Mouse (Mus musculus) MEL (cell line): ENCODE results near the gene Strn. TPM values are rescaled to one million over a fixed set of nuclear protein-coding genes. Genes with fewer than 3 reads are reported as not detected.

Experiments used
- DNase-seq: peaks from one replicate; pipeline ENCODE4 v3.0.0; 2011; ENCODE audit warnings: low read depth, low spot score
- H3K27ac ChIP-seq: 2 replicates; pipeline ENCODE4 v1.5.1; 2012; ENCODE audit warnings: low read depth, mild to moderate bottlenecking, control low read depth, low read length, moderate library complexity; ENCODE audit not compliant: control insufficient read depth
- H3K27me3 ChIP-seq, 2 experiments: fragments of 150-350 bp in 1 of 2; sonication (generic) in 1 of 2; 2 replicates each; pipeline ENCODE4 v1.6.1; 2012; ENCODE audit warnings: low read length in 2 of 2, mild to moderate bottlenecking in 2 of 2, improper control_type of control experiment in 1 of 2, moderate library complexity in 1 of 2; ENCODE audit not compliant: insufficient read depth in 2 of 2, control insufficient read depth in 1 of 2
- H3K36me3 ChIP-seq, 2 experiments: 2 replicates each; pipeline ENCODE4 v1.6.1; 2012 to 2014; ENCODE audit warnings: low read length in 2 of 2, improper control_type of control experiment in 1 of 2, inconsistent platforms in 1 of 2, mild to moderate bottlenecking in 1 of 2; ENCODE audit not compliant: insufficient read depth in 2 of 2, control insufficient read depth in 1 of 2
- H3K4me1 ChIP-seq, 2 experiments: fragments of 150-350 bp in 1 of 2; sonication (generic) in 1 of 2; 2 replicates each; pipeline ENCODE4 v1.6.1; 2012; ENCODE audit warnings: low read length in 2 of 2, improper control_type of control experiment in 1 of 2, mild to moderate bottlenecking in 1 of 2; ENCODE audit not compliant: insufficient read depth in 2 of 2, control insufficient read depth in 1 of 2
- H3K4me3 ChIP-seq, 2 experiments: fragments of 150-350 bp in 1 of 2; sonication (generic) in 1 of 2; 2 replicates each; pipeline ENCODE4 v1.5.1; 2012; ENCODE audit warnings: low read depth in 2 of 2, low read length in 2 of 2, mild to moderate bottlenecking in 2 of 2, moderate library complexity in 2 of 2, control low read depth in 1 of 2, improper control_type of control experiment in 1 of 2; ENCODE audit not compliant: control insufficient read depth in 1 of 2, insufficient read depth in 1 of 2
- H3K79me2 ChIP-seq: 2 replicates; pipeline ENCODE4 v1.6.1; 2012; ENCODE audit warnings: mild to moderate bottlenecking, low read length, moderate library complexity; ENCODE audit not compliant: control insufficient read depth, poor library complexity, insufficient read depth
- H3K9ac ChIP-seq: 2 replicates; pipeline ENCODE4 v1.6.1; 2012; ENCODE audit warnings: low read depth, mild to moderate bottlenecking, control low read depth, low read length, moderate library complexity; ENCODE audit not compliant: control insufficient read depth, poor library complexity, severe bottlenecking
- H3K9me3 ChIP-seq: fragments of 150-350 bp; sonication (generic); replicated peaks from 2 replicates; pipeline ENCODE4 v1.6.1; 2012; ENCODE audit warnings: mild to moderate bottlenecking, low read length, improper control_type of control experiment, moderate library complexity; ENCODE audit not compliant: insufficient read depth
- CTCF ChIP-seq, 3 experiments: IDR thresholded peaks in 2 of 3; conservative IDR thresholded peaks in 1 of 3; 2 replicates each; pipeline ENCODE4 v1.5.1; 2011 to 2012; ENCODE audit warnings: low read length in 3 of 3, low read depth in 2 of 3, mild to moderate bottlenecking in 2 of 3, improper control_type of control experiment in 1 of 3, inconsistent platforms in 1 of 3, mixed read lengths in 1 of 3, moderate library complexity in 1 of 3; ENCODE audit not compliant: control insufficient read depth in 1 of 3, insufficient read depth in 1 of 3, poor library complexity in 1 of 3, severe bottlenecking in 1 of 3
- E2F4 ChIP-seq: IDR thresholded peaks from 2 replicates; pipeline ENCODE4 v1.6.1; 2011; ENCODE audit warnings: low read depth, low read length, improper control_type of control experiment, borderline replicate concordance
- EP300 ChIP-seq, 2 experiments: IDR thresholded peaks; 2 replicates each; pipeline ENCODE4 v1.6.1; 2011; ENCODE audit warnings: improper control_type of control experiment in 2 of 2, low read length in 2 of 2, low read depth in 1 of 2, mild to moderate bottlenecking in 1 of 2
- GATA1 ChIP-seq: IDR thresholded peaks from 2 replicates; pipeline ENCODE4 v1.6.1; 2011; ENCODE audit warnings: low read depth, low read length, improper control_type of control experiment
- JUND ChIP-seq: IDR thresholded peaks from 2 replicates; pipeline ENCODE4 v1.6.1; 2011; ENCODE audit warnings: low read depth, mild to moderate bottlenecking, improper control_type of control experiment, low read length
- MAFK ChIP-seq: IDR thresholded peaks from 2 replicates; pipeline ENCODE4 v1.6.1; 2011; ENCODE audit warnings: low read depth, mild to moderate bottlenecking, low read length, improper control_type of control experiment, borderline replicate concordance
- MAX ChIP-seq: IDR thresholded peaks from 2 replicates; pipeline ENCODE4 v1.6.1; 2011; ENCODE audit warnings: low read length, improper control_type of control experiment
- MEF2A ChIP-seq: IDR thresholded peaks from 2 replicates; pipeline ENCODE4 v1.6.1; 2014; ENCODE audit warnings: low read depth, mild to moderate bottlenecking, inconsistent platforms, low read length, improper control_type of control experiment; ENCODE audit not compliant: poor library complexity, insufficient replicate concordance, severe bottlenecking; ENCODE audit errors: extremely low read depth
- MYC ChIP-seq: IDR thresholded peaks from 2 replicates; pipeline ENCODE4 v1.6.1; 2011; ENCODE audit warnings: low read depth, mild to moderate bottlenecking, low read length, improper control_type of control experiment, moderate library complexity
- NRF1 ChIP-seq: IDR thresholded peaks from 2 replicates; pipeline ENCODE4 v1.6.1; 2014; ENCODE audit warnings: low read depth, mild to moderate bottlenecking, inconsistent platforms, low read length, improper control_type of control experiment, moderate library complexity; ENCODE audit not compliant: poor library complexity, insufficient read depth, severe bottlenecking
- POLR2AphosphoS5 ChIP-seq: IDR thresholded peaks from 2 replicates; pipeline ENCODE4 v1.6.1; 2012; ENCODE audit warnings: low read depth, borderline replicate concordance, mild to moderate bottlenecking, inconsistent platforms, low read length, moderate library complexity, mixed read lengths
- SIN3A ChIP-seq: IDR thresholded peaks from 2 replicates; pipeline ENCODE4 v1.6.1; 2012; ENCODE audit warnings: low read length, improper control_type of control experiment, inconsistent platforms
- SMC3 ChIP-seq: IDR thresholded peaks from 2 replicates; pipeline ENCODE4 v1.6.1; 2011; ENCODE audit warnings: low read depth, low read length, improper control_type of control experiment
- TAL1 ChIP-seq: IDR thresholded peaks from 2 replicates; pipeline ENCODE4 v1.6.1; 2012; ENCODE audit warnings: mild to moderate bottlenecking, inconsistent platforms, low read length, moderate library complexity, mixed read lengths
- TBP ChIP-seq: IDR thresholded peaks from 2 replicates; pipeline ENCODE4 v1.8.0; 2011; ENCODE audit warnings: low read depth, low read length, improper control_type of control experiment
- USF1 ChIP-seq: IDR thresholded peaks from 2 replicates; pipeline ENCODE4 v1.6.1; 2014; ENCODE audit warnings: low read depth, mild to moderate bottlenecking, inconsistent platforms, low read length, improper control_type of control experiment, moderate library complexity
- USF2 ChIP-seq, 2 experiments: IDR thresholded peaks; 2 replicates each; pipeline ENCODE4 v1.6.1; 2011 to 2012; ENCODE audit warnings: improper control_type of control experiment in 2 of 2, low read length in 2 of 2, borderline replicate concordance in 1 of 2, inconsistent platforms in 1 of 2, low read depth in 1 of 2, mild to moderate bottlenecking in 1 of 2; ENCODE audit not compliant: insufficient read depth in 1 of 2
- ZKSCAN1 ChIP-seq: IDR thresholded peaks from 2 replicates; pipeline ENCODE4 v1.6.1; 2012; ENCODE audit warnings: low read depth, mild to moderate bottlenecking, inconsistent platforms, low read length, improper control_type of control experiment, moderate library complexity
- ZNF384 ChIP-seq: IDR thresholded peaks from 2 replicates; pipeline ENCODE4 v1.6.1; 2012; ENCODE audit warnings: low read depth, mild to moderate bottlenecking, inconsistent platforms, low read length, improper control_type of control experiment
- polyA plus RNA-seq, 2 experiments: library from polyadenylated mRNA; stranded (reverse) in 1 of 2; unstranded in 1 of 2; fragments of >175 nt in 1 of 2; fragments of >200 nt in 1 of 2; gene quantifications; 2 replicates each; pipeline versions ENCODE4 v1.2.1 to v1.2.4; 2012; ENCODE audit warnings: low replicate concordance in 2 of 2, low read depth in 1 of 2; ENCODE audit not compliant: insufficient read length in 2 of 2, insufficient read depth in 1 of 2, missing spikeins in 1 of 2
- total RNA-seq: library from RNA; depleted of rRNA; stranded (reverse); fragments of 300-350 nt; gene quantifications from 2 replicates; pipeline ENCODE4 v1.2.3, GENCODE M21; 2012

The Strn gene
- total and polyA plus RNA-seq, 3 experiments = 10.2 to 13.9 TPM; not detected in 1

DNA sequence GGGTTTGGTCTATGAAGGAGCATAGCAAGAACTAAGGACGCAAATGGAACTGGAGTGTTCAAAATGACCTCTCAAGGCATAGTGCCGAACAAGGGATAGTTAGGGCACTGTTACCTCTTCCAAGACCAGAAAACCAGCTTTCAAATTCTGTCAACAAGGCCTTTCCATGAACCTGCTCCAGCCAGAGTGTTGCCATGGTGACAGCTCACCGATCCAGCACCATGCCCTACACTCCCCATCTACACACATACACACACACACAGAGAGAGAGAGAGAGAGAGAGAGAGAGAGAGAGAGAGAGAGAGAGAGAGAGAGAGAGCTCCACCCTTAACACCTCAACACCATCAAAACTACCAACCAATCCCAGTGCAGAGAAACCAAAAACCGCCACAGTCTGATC, 116.3 kb downstream of the Strn start:
- Histone ChIP-seq H3K9ac (no peak overlapping the region), H3K4me1 (no peaks in the 10 kb centered on the region), H3K27me3 (no peaks in the 10 kb centered on the region), H3K79me2 (no peaks in the 10 kb centered on the region), H3K9me3 (no peaks in the 10 kb centered on the region), H3K4me3 (no peak overlapping the region), H3K36me3 (no peaks in the 10 kb centered on the region), H3K27ac (no peak overlapping the region)
- TF ChIP-seq GATA1 (no peak), ZKSCAN1 (no peak), POLR2AphosphoS5 (no peak), TAL1 (no peak), EP300 (IDR thresholded peaks at IDR 0.05; ENCODE audit: low read depth in 1 of 2, low read length in 2 of 2) (no peak), E2F4 (no peak), SMC3 (no peak), MAX (no peak)
- DNase-seq = no peak

DNA sequence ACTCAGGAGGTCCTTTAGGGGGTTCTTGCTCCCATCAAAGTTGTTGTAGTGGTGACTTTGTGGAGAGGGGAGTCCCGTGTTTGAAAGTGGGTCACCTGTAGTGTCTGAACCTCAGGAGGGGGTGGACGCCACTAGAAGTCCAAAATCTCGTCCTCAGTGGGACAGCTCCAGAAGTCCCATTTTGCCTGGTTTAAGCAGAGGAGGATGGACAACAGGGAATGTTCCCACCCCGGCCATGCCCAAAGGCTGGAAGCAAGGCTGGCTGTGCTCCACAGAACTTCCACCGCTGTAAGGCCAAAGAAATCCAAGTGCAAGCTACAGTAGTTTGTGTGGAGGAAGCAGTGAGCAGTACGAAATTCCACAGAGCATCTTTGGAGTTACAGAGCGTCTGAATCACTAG, 117.0 kb downstream of the Strn start:
- Histone ChIP-seq H3K79me2 (no peaks in the 10 kb centered on the region), H3K9ac (no peak overlapping the region), H3K9me3 (no peaks in the 10 kb centered on the region), H3K27ac (no peak overlapping the region)
- TF ChIP-seq TBP (no peak), SIN3A (no peak), MYC (no peak), EP300 (IDR thresholded peaks at IDR 0.05; ENCODE audit: low read depth in 1 of 2, low read length in 2 of 2) (no peak), USF2 (IDR thresholded peaks at IDR 0.05; ENCODE audit: borderline replicate concordance in 1 of 2, insufficient read depth in 1 of 2, low read depth in 1 of 2, low read length in 2 of 2) (no peak), USF1 (no peak), MAFK (no peak), MEF2A (no peak), ZNF384 (no peak), JUND (no peak), ZKSCAN1 (no peak), NRF1 (no peak), CTCF (IDR thresholded peaks at IDR 0.05 in 2 of 3, conservative IDR thresholded peaks at IDR 0.05 in 1 of 3; ENCODE audit: control insufficient read depth in 1 of 3, insufficient read depth in 1 of 3, low read depth in 2 of 3, low read length in 3 of 3, poor library complexity in 1 of 3, severe bottlenecking in 1 of 3) (no peak), POLR2AphosphoS5 (no peak)
- TF ChIP-seq, all 39 proteins: peak for 0
- no peak overlapping the region for H3K4me3 ChIP-seq
- H3K27me3 ChIP-seq = no peaks in the 10 kb centered on the region
- no peaks in the 10 kb centered on the region for H3K4me1 ChIP-seq
- no peaks in the 10 kb centered on the region for H3K36me3 ChIP-seq
- DNase-seq = no peak
